Comparison of ENCODE assay signal across 20 mouse cellular contexts in the genomic region with DNA sequence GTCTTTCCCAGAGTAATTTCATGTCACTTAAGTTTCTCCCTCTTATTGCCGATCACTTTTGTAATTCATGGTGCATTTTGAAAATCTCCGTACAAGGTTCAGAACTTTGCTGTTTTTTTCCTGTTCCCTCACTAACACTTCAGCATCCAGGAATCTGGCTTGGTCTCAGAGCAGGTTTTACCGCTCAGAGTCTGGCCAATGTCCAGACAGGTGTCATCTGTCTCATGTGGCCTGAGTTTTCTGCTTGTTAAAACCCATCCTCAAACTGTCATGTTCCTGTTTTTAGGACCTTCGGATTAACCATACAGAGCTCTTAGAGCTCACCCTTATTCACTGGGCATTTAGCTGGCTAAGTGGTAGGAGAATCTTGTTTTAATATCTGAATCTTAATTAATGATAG.
DNase-seq lines count a peak whose midpoint lies in the region; ATAC-seq and TF ChIP-seq lines count a peak whose summit lies in the region.
"Had no signal": no experiment of that assay in that cellular context is flagged by ENCODE, and none has a peak within 500 bp of the region (broad histone marks: within the 10 kb centered on the region; RNA-seq: fewer than 3 reads in every experiment).

No protein-coding gene starts in this region.

- ATAC-seq in cerebellum, adult (ENCODE audit: insufficient number of reproducible peaks, low FRiP score, low TSS enrichment): 0 out of 2 replicates have a peak, but pooled peaks have one; percentile 31
- no peak for ATAC-seq in forebrain, embryonic 14.5 days
- ATAC-seq in midbrain, postnatal 0 days (ENCODE audit: low FRiP score): no peak
- ATAC-seq: CD4-positive, CD25-positive, alpha-beta regulatory T cell, adult 4 months; forebrain, embryonic 13.5 days; intestine, embryonic 16.5 days had no signal

- no peak overlapping the region for H3K4me2 ChIP-seq in forebrain, embryonic 14.5 days (ENCODE audit: low read length)
- H3K4me2 ChIP-seq in midbrain, postnatal 0 days (ENCODE audit: low read depth, low read length, poor library complexity, severe bottlenecking): no peak overlapping the region
- H3K4me2 ChIP-seq: embryonic facial prominence, embryonic 13.5 days; forebrain, embryonic 13.5 days; heart, embryonic 11.5 days; hindbrain, embryonic 15.5 days had no signal

- no peak overlapping the region for H3K9ac ChIP-seq in forebrain, embryonic 14.5 days (ENCODE audit: low read length)
- no peak overlapping the region for H3K9ac ChIP-seq in midbrain, postnatal 0 days (replicated peaks; ENCODE audit: low read length, poor library complexity, severe bottlenecking)
- H3K9ac ChIP-seq: embryonic facial prominence, embryonic 13.5 days; forebrain, embryonic 13.5 days; hindbrain, embryonic 15.5 days had no signal

- no peak for DNase-seq in cerebellum, postnatal 4 days (ENCODE audit: low spot score in 2 of 2)
- peak; percentile 25 for DNase-seq in urinary bladder, postnatal 25 days (ENCODE audit: low spot score)
- DNase-seq in urinary bladder, postnatal 4 days (ENCODE audit: low spot score in 2 of 2): no peak
- DNase-seq in fat pad, adult 2 months (ENCODE audit: extremely low read depth, low read depth, low spot score): peak; percentile 66
- DNase-seq in forebrain, embryonic 14.5 days (ENCODE audit: low spot score): no peak
- DNase-seq in midbrain, postnatal 0 days (ENCODE audit: low spot score): no peak
- DNase-seq: adrenal gland, postnatal 10 days; B cell, adult 2 months; gastrocnemius, postnatal 36 days; heart, adult 2 months; heart, postnatal 36 days; kidney, adult 2 months had no signal

- H3K9me3 ChIP-seq in forebrain, embryonic 14.5 days (replicated peaks; ENCODE audit: control insufficient read depth, low read length): no peaks in the 10 kb centered on the region
- no peaks in the 10 kb centered on the region for H3K9me3 ChIP-seq in midbrain, postnatal 0 days (ENCODE audit: low read length)
- H3K9me3 ChIP-seq: embryonic facial prominence, embryonic 13.5 days; forebrain, embryonic 13.5 days; hindbrain, embryonic 15.5 days had no signal

- no peaks in the 10 kb centered on the region for H3K36me3 ChIP-seq in forebrain, embryonic 14.5 days (ENCODE audit: control insufficient read depth, insufficient read depth, low read length)
- H3K36me3 ChIP-seq in midbrain, postnatal 0 days (ENCODE audit: insufficient read depth, low read length): no peaks in the 10 kb centered on the region
- H3K36me3 ChIP-seq: embryonic facial prominence, embryonic 13.5 days; G1E; hindbrain, embryonic 15.5 days had no signal

- H3K27ac ChIP-seq in forebrain, embryonic 14.5 days (ENCODE audit: low read depth, low read length): no peak overlapping the region
- H3K27ac ChIP-seq in midbrain, postnatal 0 days (ENCODE audit: low read depth, low read length): no peak overlapping the region
- H3K27ac ChIP-seq: embryonic facial prominence, embryonic 13.5 days; forebrain, embryonic 13.5 days; heart, adult 2 months; hindbrain, embryonic 15.5 days had no signal

- no peak for TF ChIP-seq CTCF in midbrain, postnatal 0 days (IDR thresholded peaks at IDR 0.05)

- WGBS in forebrain, embryonic 14.5 days: 91% methylated on average over 4 of the region's 4 CpGs
- 86% methylated on average over 4 of the region's 4 CpGs for WGBS in midbrain, postnatal 0 days

- H3K4me3 ChIP-seq in forebrain, embryonic 14.5 days (ENCODE audit: low read depth, low read length): no peak overlapping the region
- H3K4me3 ChIP-seq in midbrain, postnatal 0 days (ENCODE audit: low read depth, low read length): no peak overlapping the region
- H3K4me3 ChIP-seq: embryonic facial prominence, embryonic 13.5 days; forebrain, embryonic 13.5 days; heart, adult 2 months; hindbrain, embryonic 15.5 days had no signal

- no peaks in the 10 kb centered on the region for H3K27me3 ChIP-seq in forebrain, embryonic 14.5 days (replicated peaks; ENCODE audit: control insufficient read depth, insufficient read depth, low read length)
- H3K27me3 ChIP-seq in midbrain, postnatal 0 days (ENCODE audit: insufficient read depth, low read length): no peaks in the 10 kb centered on the region
- H3K27me3 ChIP-seq: embryonic facial prominence, embryonic 13.5 days; forebrain, embryonic 13.5 days; hindbrain, embryonic 15.5 days had no signal

- peaks cover 16% of the 10 kb centered on the region for H3K4me1 ChIP-seq in forebrain, embryonic 14.5 days (ENCODE audit: control insufficient read depth, insufficient read depth, low read length)
- H3K4me1 ChIP-seq in midbrain, postnatal 0 days (ENCODE audit: insufficient read depth, low read length): peaks cover 2% of the 10 kb centered on the region; the same call in 1 of the 2 replicates

Comparison
In these comparisons a context has a peak if more than half of its experiments do, and no peak if none do; other contexts are left out.
1. DNase-seq: peak in urinary bladder, postnatal 25 days (single experiment) and fat pad, adult 2 months (single experiment); none in cerebellum, postnatal 4 days (0 of 2), urinary bladder, postnatal 4 days (0 of 2), forebrain, embryonic 14.5 days (single experiment) and midbrain, postnatal 0 days (single experiment).